8 mouse cellular contexts compared by ENCODE assay signal in genomic region chr4:88094062-88094767, GRCm38 (mm10). TPM values are rescaled to one million over a fixed set of nuclear protein-coding genes. Genes with fewer than 3 reads are reported as not detected.
DNase-seq lines count a peak whose midpoint lies in the region; ATAC-seq lines count a peak whose summit lies in the region.

Gene Focad, plus strand, starts transcription at chr4:88094629.

- H3K4me2 ChIP-seq in intestine, embryonic 14.5 days (ENCODE audit: low read length) = peak within 1 kb of the TSS; percentile 98

- peak within 1 kb of the TSS; percentile 65 for H3K4me3 ChIP-seq in intestine, embryonic 14.5 days (ENCODE audit: low read depth, low read length)

- peak; percentile 96 to 97 for DNase-seq in adrenal gland, adult 18-20 months (ENCODE audit: low spot score in 2 of 2)
- DNase-seq in embryo, embryonic 11 days = peak; percentile 98
- peak; percentile 98 for DNase-seq in gastrocnemius, postnatal 25 days
- DNase-seq in intestine, embryonic 14.5 days (ENCODE audit: low spot score) = peak; percentile 96
- peak; percentile 98 to 99 for DNase-seq in left cerebral cortex, postnatal 14 days (ENCODE audit: low spot score in 2 of 2)
- peak; percentile 98 for DNase-seq in mesoderm, embryonic 11.5 days (ENCODE audit: low read depth, low spot score)
- DNase-seq in right cerebral cortex, postnatal 36 days (ENCODE audit: low spot score in 2 of 2) = peak; percentile 98 to 99
- DNase-seq in yolk sac, embryonic 10.5 days (ENCODE audit: low spot score) = peak; percentile 97

- peaks cover 3% of the 10 kb centered on the region; the same call in 1 of the 2 replicates for H3K4me1 ChIP-seq in intestine, embryonic 14.5 days (replicated peaks; ENCODE audit: control insufficient read depth, insufficient read depth, low read length)

- peak within 1 kb of the TSS; percentile 17; the same call in 1 of the 2 replicates for H3K27ac ChIP-seq in intestine, embryonic 14.5 days (ENCODE audit: low read depth)

- H3K27me3 ChIP-seq in intestine, embryonic 14.5 days (replicated peaks; ENCODE audit: control insufficient read depth, insufficient read depth, low read length) = no peaks in the 10 kb centered on the region

- peak; percentile 99 for ATAC-seq in intestine, embryonic 14.5 days (replicated peaks; ENCODE audit: low FRiP score, low TSS enrichment, low read depth)

- H3K36me3 ChIP-seq in intestine, embryonic 14.5 days (ENCODE audit: control insufficient read depth, insufficient read depth, low read length) = no peaks in the 10 kb centered on the region

- intact Hi-C loops in left cerebral cortex, postnatal 14 days (cut with DNase I) = loop anchor here (2.0 to 5.0 kb wide), 2 partner anchors 61 to 208 kb away; partner anchors contain the start of gene Mllt3

- H3K9me3 ChIP-seq in intestine, embryonic 14.5 days (ENCODE audit: control insufficient read depth, low read length) = no peaks in the 10 kb centered on the region

- WGBS in intestine, embryonic 14.5 days = under 1% methylated on average over 34 of the region's 34 CpGs

- H3K9ac ChIP-seq in intestine, embryonic 14.5 days (ENCODE audit: low read length) = peak within 1 kb of the TSS; percentile 56

RNA-seq across cellular contexts. Expression of gene Focad, which starts in this region (rescaled TPM):
- total RNA-seq in adrenal gland, adult 18-20 months (2021) = 10 to 100 TPM; 19.7 to 26.3 TPM
- 10 to 100 TPM; 10.1 to 11.1 TPM for total RNA-seq in gastrocnemius, postnatal 25 days (2021)
- 17.0 and 17.4 TPM in 2 replicates for polyA plus RNA-seq in intestine, embryonic 14.5 days (2014; fragmentation: Nextera tagmentation; extraction: Ambion mirVana)
- 10 to 100 TPM; 46.4 to 47.5 TPM for total RNA-seq in left cerebral cortex, postnatal 14 days (2021)

Comparison
In these comparisons a context has a peak if more than half of its experiments do, and no peak if none do; other contexts are left out.
1. Peak in every context shown above with its lines: DNase-seq, ATAC-seq, H3K4me3 ChIP-seq and H3K27ac ChIP-seq.